In genomic region chr10:127563840-127564239, GRCm38 (mm10) we compare ENCODE assay signal across 10 mouse cellular contexts. TPM values are rescaled to one million over a fixed set of nuclear protein-coding genes. Genes with fewer than 3 reads are reported as not detected.
A peak's percentile ranks its signal among the peaks of the same experiment; 100 is the strongest.
DNase-seq lines count a peak whose midpoint lies in the region; ATAC-seq and TF ChIP-seq lines count a peak whose summit lies in the region.
"Had no signal": no experiment of that assay in that cellular context is flagged by ENCODE, and none has a peak within 500 bp of the region (broad histone marks: within the 10 kb centered on the region; RNA-seq: fewer than 3 reads in every experiment).

No protein-coding gene starts in this region.

- H3K9me3 ChIP-seq in heart, postnatal 0 days (replicated peaks; ENCODE audit: control insufficient read depth, low read length), result no peaks in the 10 kb centered on the region
- no peaks in the 10 kb centered on the region for H3K9me3 ChIP-seq in lung, embryonic 16.5 days (ENCODE audit: control insufficient read depth, low read length)
- H3K9me3 ChIP-seq in embryonic facial prominence, embryonic 15.5 days (replicated peaks), result no peaks in the 10 kb centered on the region

- H3K9ac ChIP-seq in heart, postnatal 0 days (replicated peaks; ENCODE audit: low read depth, low read length), result no peak overlapping the region
- H3K9ac ChIP-seq in lung, embryonic 16.5 days (ENCODE audit: low read length), result 0 out of 2 replicates have a peak overlapping the region, but pooled peaks have one; percentile 13
- H3K9ac ChIP-seq in embryonic facial prominence, embryonic 15.5 days, result no peak overlapping the region

- H3K4me2 ChIP-seq in heart, postnatal 0 days (ENCODE audit: low read depth, low read length), result no peak overlapping the region
- no peak overlapping the region for H3K4me2 ChIP-seq in lung, embryonic 16.5 days (ENCODE audit: low read depth, low read length)
- no peak overlapping the region for H3K4me2 ChIP-seq in embryonic facial prominence, embryonic 15.5 days (replicated peaks)
- H3K4me2 ChIP-seq: midbrain, embryonic 11.5 days had no signal

- H3K4me3 ChIP-seq in heart, postnatal 0 days (ENCODE audit: low read depth, low read length), result no peak overlapping the region
- no peak overlapping the region for H3K4me3 ChIP-seq in lung, embryonic 16.5 days (ENCODE audit: low read length)
- H3K4me3 ChIP-seq in embryonic facial prominence, embryonic 15.5 days (replicated peaks), result no peak overlapping the region

- H3K36me3 ChIP-seq in heart, postnatal 0 days (replicated peaks; ENCODE audit: control insufficient read depth, insufficient read depth, low read length), result peaks cover 9% of the 10 kb centered on the region; the same call in 1 of the 2 replicates
- H3K36me3 ChIP-seq in lung, embryonic 16.5 days (ENCODE audit: control insufficient read depth, insufficient read depth, low read length), result peaks cover 18% of the 10 kb centered on the region
- H3K36me3 ChIP-seq in embryonic facial prominence, embryonic 15.5 days, result peaks cover 87% of the 10 kb centered on the region
- H3K36me3 ChIP-seq in splenic B cell, adult 2 months (ENCODE audit: control insufficient read depth, insufficient read depth, low read length, poor library complexity, severe bottlenecking), result no peaks in the 10 kb centered on the region

- H3K27me3 ChIP-seq in heart, postnatal 0 days (ENCODE audit: control insufficient read depth, insufficient read depth, low read length), result no peaks in the 10 kb centered on the region
- H3K27me3 ChIP-seq in lung, embryonic 16.5 days (ENCODE audit: control insufficient read depth, insufficient read depth, low read depth, low read length), result no peaks in the 10 kb centered on the region
- no peaks in the 10 kb centered on the region for H3K27me3 ChIP-seq in embryonic facial prominence, embryonic 15.5 days
- H3K27me3 ChIP-seq in splenic B cell, adult 2 months (ENCODE audit: control insufficient read depth, insufficient read depth, low read length, poor library complexity, severe bottlenecking), result no peaks in the 10 kb centered on the region

- H3K4me1 ChIP-seq in heart, postnatal 0 days (ENCODE audit: control insufficient read depth, insufficient read depth), result no peaks in the 10 kb centered on the region; the same call in 1 of the 2 replicates
- peaks cover 15% of the 10 kb centered on the region for H3K4me1 ChIP-seq in lung, embryonic 16.5 days (replicated peaks; ENCODE audit: control insufficient read depth, insufficient read depth, low read length)
- peaks cover 9% of the 10 kb centered on the region for H3K4me1 ChIP-seq in embryonic facial prominence, embryonic 15.5 days

- ATAC-seq in heart, postnatal 0 days (ENCODE audit: insufficient read depth, low read depth), result peak; percentile 15; the same call in 1 of the 2 replicates
- peak; percentile 61 for ATAC-seq in lung, embryonic 16.5 days (ENCODE audit: low read depth)
- 0 out of 2 replicates have a peak, but pooled peaks have one; percentile 3 for ATAC-seq in embryonic facial prominence, embryonic 15.5 days (ENCODE audit: insufficient number of reproducible peaks, low FRiP score, low TSS enrichment, low read depth)

- H3K27ac ChIP-seq in heart, postnatal 0 days (ENCODE audit: low read depth), result peak overlapping the region; percentile 28
- H3K27ac ChIP-seq in lung, embryonic 16.5 days (ENCODE audit: low read length), result peak overlapping the region; percentile 47
- peak overlapping the region; percentile 51 for H3K27ac ChIP-seq in embryonic facial prominence, embryonic 15.5 days (replicated peaks)

- no peak for DNase-seq in heart, postnatal 0 days (ENCODE audit: low spot score)
- no peak for DNase-seq in heart, postnatal 10 days
- DNase-seq in lung, postnatal 10 days, result no peak
- peak; percentile 20 for DNase-seq in splenic B cell, adult 2 months (ENCODE audit: low read depth, low spot score)
- DNase-seq in retina, postnatal 1 day, result no peak
- no peak for DNase-seq in left cerebral cortex, postnatal 4 days
- DNase-seq: cerebellum, adult 9-11 months had no signal

- no peak for TF ChIP-seq EP300 in heart, postnatal 0 days (IDR thresholded peaks at IDR 0.05; ENCODE audit: low read depth)

- intact Hi-C loops in heart, postnatal 10 days (cut with DNase I), result loop anchor here (10.0 kb wide), 1 partner anchor 371 kb away; no protein-coding TSS in a partner anchor
- intact Hi-C loops in left cerebral cortex, postnatal 4 days (cut with DNase I), result no loop called here

- WGBS in heart, postnatal 0 days, result 59% methylated on average over 8 of the region's 8 CpGs
- 35% methylated on average over 8 of the region's 8 CpGs for WGBS in lung, embryonic 16.5 days
- 69% methylated on average over 8 of the region's 8 CpGs for WGBS in embryonic facial prominence, embryonic 15.5 days

- no peak for TF ChIP-seq CTCF in heart, postnatal 0 days (IDR thresholded peaks at IDR 0.05; ENCODE audit: low read depth)

RNA-seq across cellular contexts. Expression of gene Nxph4, which starts 29.5 kb away (rescaled TPM):
- total RNA-seq in heart, postnatal 0 days (2014; rRNA removed; ENCODE audit: low replicate concordance), result not detected in 2 replicates
- 0.41 and 0.49 TPM in 2 replicates for polyA plus RNA-seq in heart, postnatal 0 days (2015; fragmentation: Nextera tagmentation; extraction: Ambion mirVana)
- 1 to 10 TPM; 1.3 to 1.8 TPM for total RNA-seq in heart, postnatal 10 days (2021)
- 1.8 TPM in 2 replicates for polyA plus RNA-seq in lung, embryonic 16.5 days (2015; fragmentation: Nextera tagmentation; extraction: Ambion mirVana)
- polyA plus RNA-seq in embryonic facial prominence, embryonic 15.5 days (2015; fragmentation: Nextera tagmentation; extraction: Ambion mirVana), result 8.0 and 9.2 TPM in 2 replicates
- total RNA-seq in left cerebral cortex, postnatal 4 days (2021), result 10 to 100 TPM; 12.9 to 14.4 TPM

RNA-seq across cellular contexts. Expression of gene Shmt2, which starts 41.6 kb away (rescaled TPM):
- 109 and 161 TPM in 2 replicates for total RNA-seq in heart, postnatal 0 days (2014; rRNA removed; ENCODE audit: low replicate concordance)
- 47.9 and 51.5 TPM in 2 replicates for polyA plus RNA-seq in heart, postnatal 0 days (2015; fragmentation: Nextera tagmentation; extraction: Ambion mirVana)
- total RNA-seq in heart, postnatal 10 days (2021), result 10 to 100 TPM; 41.3 to 41.7 TPM
- polyA plus RNA-seq in lung, embryonic 16.5 days (2015; fragmentation: Nextera tagmentation; extraction: Ambion mirVana), result 116 and 119 TPM in 2 replicates
- 106 and 116 TPM in 2 replicates for polyA plus RNA-seq in embryonic facial prominence, embryonic 15.5 days (2015; fragmentation: Nextera tagmentation; extraction: Ambion mirVana)
- total RNA-seq in left cerebral cortex, postnatal 4 days (2021), result 10 to 100 TPM; 39.7 to 39.9 TPM

RNA-seq across cellular contexts. Expression of gene Ndufa4l2, which starts 49.1 kb away (rescaled TPM):
- total RNA-seq in heart, postnatal 0 days (2014; rRNA removed; ENCODE audit: low replicate concordance), result 43.8 and 68.3 TPM in 2 replicates
- 46.4 and 47.6 TPM in 2 replicates for polyA plus RNA-seq in heart, postnatal 0 days (2015; fragmentation: Nextera tagmentation; extraction: Ambion mirVana)
- 10 to 100 TPM; 44.5 to 54.0 TPM for total RNA-seq in heart, postnatal 10 days (2021)
- 155 and 169 TPM in 2 replicates for polyA plus RNA-seq in lung, embryonic 16.5 days (2015; fragmentation: Nextera tagmentation; extraction: Ambion mirVana)
- polyA plus RNA-seq in embryonic facial prominence, embryonic 15.5 days (2015; fragmentation: Nextera tagmentation; extraction: Ambion mirVana), result 272 and 311 TPM in 2 replicates
- total RNA-seq in left cerebral cortex, postnatal 4 days (2021), result 1 to 10 TPM; 4.9 to 7.5 TPM

RNA-seq across cellular contexts. Expression of gene Lrp1, which starts 57.1 kb away (rescaled TPM):
- total RNA-seq in heart, postnatal 0 days (2014; rRNA removed; ENCODE audit: low replicate concordance), result 37.0 and 65.9 TPM in 2 replicates
- 15.4 and 15.7 TPM in 2 replicates for polyA plus RNA-seq in heart, postnatal 0 days (2015; fragmentation: Nextera tagmentation; extraction: Ambion mirVana)
- total RNA-seq in heart, postnatal 10 days (2021), result 10 to 100 TPM; 95.8 to 96.3 TPM
- 78.9 and 83.6 TPM in 2 replicates for polyA plus RNA-seq in lung, embryonic 16.5 days (2015; fragmentation: Nextera tagmentation; extraction: Ambion mirVana)
- polyA plus RNA-seq in embryonic facial prominence, embryonic 15.5 days (2015; fragmentation: Nextera tagmentation; extraction: Ambion mirVana), result 161 and 163 TPM in 2 replicates
- 100 to 1,000 TPM; 286 to 296 TPM for total RNA-seq in left cerebral cortex, postnatal 4 days (2021)

Comparison
In these comparisons a context has a peak if more than half of its experiments do, and no peak if none do; other contexts are left out.
1. ATAC-seq: peak in every context shown above with its lines; median percentile 61 in lung, embryonic 16.5 days; 15 in heart, postnatal 0 days; 3 in embryonic facial prominence, embryonic 15.5 days.
2. RNA of gene Nxph4, which starts 29.5 kb away (total RNA-seq): 12.9 to 14.4 TPM in left cerebral cortex, postnatal 4 days; 1.3 to 1.8 TPM in heart, postnatal 10 days and not detected in heart, postnatal 0 days; every median in the first group is over 4 times any median in the second.
3. Peak in every context shown above with its lines, with median percentiles within 50 percentile points of each other: H3K27ac ChIP-seq.